Mouse (Mus musculus) hindbrain, embryonic 11.5 days (tissue): ENCODE measurements around the gene Olfr418. TPM values are rescaled to one million over a fixed set of nuclear protein-coding genes. Genes with fewer than 3 reads are reported as not detected.
A peak's percentile ranks its signal among the peaks of the same experiment; 100 is the strongest.

Experiments used
- ATAC-seq: fragments of 200-750 bp; cut with Nextera tagmentation; 2 replicates; pipeline ENCODE4 v1.8.0; 2017; ENCODE audit warnings: mild to moderate bottlenecking, moderate TSS enrichment, moderate library complexity; ENCODE audit not compliant: low FRiP score
- DNase-seq: peaks from one replicate; pipeline ENCODE4 v3.0.0-alpha.2; 2015; ENCODE audit warnings: low spot score
- H3K27ac ChIP-seq: fragments of 300-500 bp; sonication (generic); 2 replicates; pipeline ENCODE4 v1.5.1; 2014; ENCODE audit warnings: mild to moderate bottlenecking, low read depth, low read length
- H3K27me3 ChIP-seq: fragments of 300-500 bp; sonication (generic); 2 replicates; pipeline ENCODE4 v1.6.1; 2014; ENCODE audit warnings: mild to moderate bottlenecking, low read length, moderate library complexity, mixed read lengths; ENCODE audit not compliant: control insufficient read depth, insufficient read depth
- H3K36me3 ChIP-seq: fragments of 300-500 bp; sonication (generic); 2 replicates; pipeline ENCODE4 v1.6.1; 2014; ENCODE audit warnings: mild to moderate bottlenecking, low read length, moderate library complexity, mixed read lengths; ENCODE audit not compliant: control insufficient read depth, insufficient read depth
- H3K4me1 ChIP-seq: fragments of 300-500 bp; sonication (generic); replicated peaks from 2 replicates; pipeline ENCODE4 v1.6.1; 2014; ENCODE audit warnings: low read length, mixed read lengths; ENCODE audit not compliant: control insufficient read depth, insufficient read depth
- H3K4me2 ChIP-seq: fragments of 300-500 bp; sonication (generic); replicated peaks from 2 replicates; pipeline ENCODE4 v1.6.1; 2014; ENCODE audit warnings: mild to moderate bottlenecking, low read depth, low read length
- H3K4me3 ChIP-seq: fragments of 300-500 bp; sonication (generic); 2 replicates; pipeline ENCODE4 v1.5.1; 2014; ENCODE audit warnings: low read depth, low read length
- H3K9ac ChIP-seq: fragments of 300-500 bp; sonication (generic); 2 replicates; pipeline ENCODE4 v1.6.1; 2014; ENCODE audit warnings: low read depth, low read length
- H3K9me3 ChIP-seq: fragments of 300-500 bp; sonication (generic); 2 replicates; pipeline ENCODE4 v1.6.1; 2016; ENCODE audit warnings: low read length; ENCODE audit not compliant: control insufficient read depth
- WGBS: fragments of 180-500 bp; shearing (Covaris S2); extraction: QIAGEN DNeasy Blood & Tissue Kit; methylation state at CpG from one replicate; pipeline ENCODE4 v1.1.7; 2014; 5-methylcytosine and 5-hydroxymethylcytosine counted together
- polyA plus RNA-seq: library from polyadenylated mRNA; unstranded; fragments of >200 nt; fragmentation: Nextera tagmentation; extraction: Ambion mirVana; gene quantifications from 2 replicates; pipeline ENCODE4 v1.2.1, GENCODE M21; 2014

Olfr418 gene
- polyA plus RNA-seq, 1 experiment from 2014 or later: not detected

GRCm38 (mm10) chr1:173317925-173318477 lies 52.2 kb downstream of the Olfr418 start:
- Histone ChIP-seq H3K9ac (no peak overlapping the region), H3K4me1 (no peaks in the 10 kb centered on the region), H3K4me2 (no peak overlapping the region), H3K27me3 (no peaks in the 10 kb centered on the region), H3K36me3 (no peaks in the 10 kb centered on the region), H3K4me3 (no peak overlapping the region), H3K27ac (no peak overlapping the region), H3K9me3 (no peaks in the 10 kb centered on the region)
- no peak for DNase-seq
- WGBS: 84% methylated on average over 2 of the region's 2 CpGs
- no peak for ATAC-seq

- H3K4me3 ChIP-seq: no peak overlapping the region
- no peaks in the 10 kb centered on the region for H3K4me1 ChIP-seq
- H3K27me3 ChIP-seq: no peaks in the 10 kb centered on the region
- no peaks in the 10 kb centered on the region for H3K36me3 ChIP-seq
- no peak overlapping the region for H3K9ac ChIP-seq
- H3K4me2 ChIP-seq: no peak overlapping the region
- H3K27ac ChIP-seq: no peak overlapping the region
- no peak for DNase-seq
- 61% methylated on average over 8 of the region's 8 CpGs for WGBS
- ATAC-seq: peak; percentile 65
- H3K9me3 ChIP-seq: no peaks in the 10 kb centered on the region
These were observed 55.9 kb downstream of the Olfr418 start for GRCm38 (mm10) chr1:173321593-173322248.

DNA sequence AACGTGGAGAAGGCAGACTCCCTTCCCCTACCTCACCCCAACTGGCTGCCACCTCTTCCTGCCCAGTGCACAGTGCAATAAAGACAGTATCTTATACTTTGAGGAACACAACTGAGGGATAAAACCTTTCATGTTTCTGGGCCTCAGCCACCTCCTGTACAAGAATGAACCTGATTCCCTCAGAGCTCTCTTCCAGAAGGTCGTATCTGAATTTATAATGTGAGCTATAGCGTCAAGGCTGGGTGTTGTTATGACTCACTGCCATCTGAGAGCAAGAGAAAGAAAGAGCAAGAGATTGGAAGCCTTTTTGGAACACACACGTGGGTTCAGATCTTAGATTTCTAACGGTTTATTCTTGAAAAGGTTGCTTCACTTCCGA lies 56.4 kb downstream of the Olfr418 start:
- H3K4me3 ChIP-seq: no peak overlapping the region
- H3K27ac ChIP-seq: no peak overlapping the region
- DNase-seq: no peak
- no peaks in the 10 kb centered on the region for H3K36me3 ChIP-seq
- 69% methylated on average over 6 of the region's 6 CpGs for WGBS
- no peak overlapping the region for H3K9ac ChIP-seq
- no peak overlapping the region for H3K4me2 ChIP-seq
- no peaks in the 10 kb centered on the region for H3K4me1 ChIP-seq
- no peaks in the 10 kb centered on the region for H3K27me3 ChIP-seq
- no peaks in the 10 kb centered on the region for H3K9me3 ChIP-seq
- no peak for ATAC-seq

Other genes starting within 250 kb of the Olfr418 start
- gene Olfr1408, start 128.6 kb upstream of the Olfr418 start, polyA plus RNA-seq: not detected in 2 replicates
- gene Olfr1406, start 75.4 kb upstream of the Olfr418 start, polyA plus RNA-seq: not detected in 2 replicates
- gene Olfr218, start 68.2 kb upstream of the Olfr418 start, polyA plus RNA-seq: not detected in 2 replicates
- not detected in 2 replicates for gene Olfr1404, start 53.6 kb upstream of the Olfr418 start, polyA plus RNA-seq
- not detected in 2 replicates for gene Fcer1a, start 38.8 kb upstream of the Olfr418 start, polyA plus RNA-seq
- gene Mptx2, start 11.8 kb downstream of the Olfr418 start, polyA plus RNA-seq: not detected in 2 replicates
- gene Ackr1, start 67.7 kb downstream of the Olfr418 start, polyA plus RNA-seq: 5.6 and 6.4 TPM in 2 replicates
- gene Aim2, start 84.9 kb downstream of the Olfr418 start, polyA plus RNA-seq: 3.0 and 4.1 TPM in 2 replicates
- gene Cadm3, start 101.7 kb downstream of the Olfr418 start, polyA plus RNA-seq: 29.8 and 30.7 TPM in 2 replicates
- 0.04 TPM in 1 of 2 replicates, not detected in the other for gene Ifi206, start 225.0 kb downstream of the Olfr418 start, polyA plus RNA-seq